Mouse (Mus musculus): ENCODE results near the gene Slc12a7.
A peak's percentile ranks its signal among the peaks of the same experiment; 100 is the strongest.

Gene Slc12a7

GRCm38 (mm10) chr13:73764256-73764775 lies 31.4 kb downstream of the Slc12a7 start:
- DNase-seq, result peak; percentile 22

GRCm38 (mm10) chr13:73765393-73765792 lies 32.5 kb downstream of the Slc12a7 start:
- no peak for DNase-seq

GRCm38 (mm10) chr13:73767224-73767623 lies 34.3 kb downstream of the Slc12a7 start:
- no peak for DNase-seq

- DNase-seq, result no peak
Observed at GRCm38 (mm10) chr13:73767754-73768153, 34.9 kb downstream of the Slc12a7 start.

GRCm38 (mm10) chr13:73768311-73768710 lies 35.4 kb downstream of the Slc12a7 start:
- no peak for DNase-seq

GRCm38 (mm10) chr13:73769916-73770682 lies 37.2 kb downstream of the Slc12a7 start:
- peak; percentile 15 for DNase-seq

GRCm38 (mm10) chr13:73771131-73771530 lies 38.2 kb downstream of the Slc12a7 start:
- DNase-seq, result no peak

GRCm38 (mm10) chr13:73772655-73773054 lies 39.8 kb downstream of the Slc12a7 start:
- peak; percentile 40 for DNase-seq

- peak; percentile 33 for DNase-seq
Observed at GRCm38 (mm10) chr13:73773519-73774205, 40.8 kb downstream of the Slc12a7 start.

GRCm38 (mm10) chr13:73775786-73776185 lies 42.9 kb downstream of the Slc12a7 start:
- no peak for DNase-seq

- no peak for DNase-seq
Observed at GRCm38 (mm10) chr13:73777578-73777977, 44.7 kb downstream of the Slc12a7 start.

GRCm38 (mm10) chr13:73782486-73782885 lies 49.6 kb downstream of the Slc12a7 start:
- DNase-seq, result no peak

- DNase-seq, result no peak
Observed at GRCm38 (mm10) chr13:73792176-73792575, 59.3 kb downstream of the Slc12a7 start.

- no peak for DNase-seq
Observed at GRCm38 (mm10) chr13:73793171-73793570, 60.3 kb downstream of the Slc12a7 start.

GRCm38 (mm10) chr13:73799110-73799509 lies 66.2 kb downstream of the Slc12a7 start:
- DNase-seq, result no peak

GRCm38 (mm10) chr13:73803450-73804178 lies 70.7 kb downstream of the Slc12a7 start:
- DNase-seq, result peak; percentile 57

- no peak for DNase-seq
Observed at GRCm38 (mm10) chr13:73804914-73805313, 72.0 kb downstream of the Slc12a7 start.

- no peak for DNase-seq
Observed at GRCm38 (mm10) chr13:73812936-73813335, 80.0 kb downstream of the Slc12a7 start.

GRCm38 (mm10) chr13:73814181-73814580 lies 81.3 kb downstream of the Slc12a7 start:
- no peak for DNase-seq

- no peak for DNase-seq
Observed at GRCm38 (mm10) chr13:73816338-73816737, 83.4 kb downstream of the Slc12a7 start.

GRCm38 (mm10) chr13:73818921-73819320 lies 86.0 kb downstream of the Slc12a7 start:
- DNase-seq, result no peak

- DNase-seq, result no peak
Observed at GRCm38 (mm10) chr13:73821251-73821650, 88.4 kb downstream of the Slc12a7 start.

- DNase-seq, result peak; percentile 81
Observed at GRCm38 (mm10) chr13:73822187-73822800, 89.4 kb downstream of the Slc12a7 start.
